Mouse (Mus musculus): ENCODE measurements at regions not wholly inside any gene's neighbourhood (a gene's known extent, or its start where the extent isn't known, plus 50 kb on each side); places are given as distances from the start of the nearest gene placed in this dataset.

- DNase-seq, result no peak
These were observed 122.5 kb upstream of the Thbs1 start for GRCm38 (mm10) chr2:117989215-117989614.

GRCm38 (mm10) chr2:117996130-117997083 is 115.3 kb upstream of the Thbs1 start:
- no peak for DNase-seq

GRCm38 (mm10) chr2:117999641-118000040 is 112.0 kb upstream of the Thbs1 start:
- no peak for DNase-seq

GRCm38 (mm10) chr2:118004191-118004590 is 107.5 kb upstream of the Thbs1 start:
- DNase-seq, result no peak

GRCm38 (mm10) chr2:118007539-118008427 is 103.9 kb upstream of the Thbs1 start:
- DNase-seq, result peak; percentile 13

- DNase-seq, result no peak
These were observed 100.0 kb upstream of the Thbs1 start for GRCm38 (mm10) chr2:118011679-118012078.

GRCm38 (mm10) chr2:118012211-118012610 is 99.5 kb upstream of the Thbs1 start:
- DNase-seq, result no peak

GRCm38 (mm10) chr2:118013156-118013555 is 98.5 kb upstream of the Thbs1 start:
- no peak for DNase-seq

GRCm38 (mm10) chr2:118015182-118015581 is 96.5 kb upstream of the Thbs1 start:
- DNase-seq, result no peak

- DNase-seq, result no peak
These were observed 85.6 kb upstream of the Thbs1 start for GRCm38 (mm10) chr2:118025829-118026735.

- DNase-seq, result no peak
These were observed 82.8 kb upstream of the Thbs1 start for GRCm38 (mm10) chr2:118028881-118029280.

- no peak for DNase-seq
These were observed 82.1 kb upstream of the Thbs1 start for GRCm38 (mm10) chr2:118029470-118030108.

- no peak for DNase-seq
These were observed 80.0 kb upstream of the Thbs1 start for GRCm38 (mm10) chr2:118031662-118032061.

- no peak for DNase-seq
These were observed 78.3 kb upstream of the Thbs1 start for GRCm38 (mm10) chr2:118033377-118033776.

- no peak for DNase-seq
These were observed 77.7 kb upstream of the Thbs1 start for GRCm38 (mm10) chr2:118034026-118034425.

- DNase-seq, result no peak
These were observed 76.3 kb upstream of the Thbs1 start for GRCm38 (mm10) chr2:118035333-118035732.

GRCm38 (mm10) chr2:118038859-118039818 is 72.5 kb upstream of the Thbs1 start:
- no peak for DNase-seq

GRCm38 (mm10) chr2:118039819-118040206 is 71.9 kb upstream of the Thbs1 start:
- no peak for DNase-seq

- no peak for DNase-seq
These were observed 69.2 kb upstream of the Thbs1 start for GRCm38 (mm10) chr2:118042380-118043055.

GRCm38 (mm10) chr2:118044666-118045065 is 67.0 kb upstream of the Thbs1 start:
- no peak for DNase-seq

Data from retina, postnatal 1 day (tissue).